Mouse (Mus musculus) stomach, postnatal 0 days (tissue): Measurements from ENCODE around the gene Cuedc1. TPM values are rescaled to one million over a fixed set of nuclear protein-coding genes. Genes with fewer than 3 reads are reported as not detected.

Experiments used
- ATAC-seq: fragments of 200-750 bp; cut with Nextera tagmentation; 2 replicates; pipeline ENCODE4 v1.8.0; 2017; ENCODE audit not compliant: low FRiP score, low TSS enrichment
- DNase-seq: peaks from one replicate; pipeline ENCODE4 v3.0.0-alpha.2; 2016; ENCODE audit warnings: low spot score
- H3K27ac ChIP-seq: fragments of 300-500 bp; sonication (generic); replicated peaks from 2 replicates; pipeline ENCODE4 v1.5.1; 2014; ENCODE audit warnings: mild to moderate bottlenecking, control low read depth
- H3K27me3 ChIP-seq: fragments of 300-500 bp; sonication (generic); 2 replicates; pipeline ENCODE4 v1.6.1; 2014; ENCODE audit warnings: low read length; ENCODE audit not compliant: control insufficient read depth, insufficient read depth
- H3K36me3 ChIP-seq: fragments of 300-500 bp; sonication (generic); 2 replicates; pipeline ENCODE4 v1.6.1; 2014; ENCODE audit warnings: low read length, mixed read lengths; ENCODE audit not compliant: control insufficient read depth, insufficient read depth
- H3K4me1 ChIP-seq: fragments of 300-500 bp; sonication (generic); replicated peaks from 2 replicates; pipeline ENCODE4 v1.6.1; 2014; ENCODE audit warnings: antibody characterized with exemption; ENCODE audit not compliant: control insufficient read depth, insufficient read depth
- H3K4me2 ChIP-seq: fragments of 300-500 bp; sonication (generic); replicated peaks from 2 replicates; pipeline ENCODE4 v1.6.1; 2014; ENCODE audit warnings: low read depth, mild to moderate bottlenecking, control low read depth, moderate library complexity
- H3K4me3 ChIP-seq: fragments of 300-500 bp; sonication (generic); 2 replicates; pipeline ENCODE4 v1.5.1; 2014; ENCODE audit warnings: low read depth, low read length, control low read depth
- H3K9ac ChIP-seq: fragments of 300-500 bp; sonication (generic); 2 replicates; pipeline ENCODE4 v1.6.1; 2014; ENCODE audit warnings: mild to moderate bottlenecking, low read length, control low read depth, mixed read lengths
- H3K9me3 ChIP-seq: fragments of 300-500 bp; sonication (generic); 2 replicates; pipeline ENCODE4 v1.6.1; 2016; ENCODE audit warnings: low read length; ENCODE audit not compliant: control insufficient read depth
- CTCF ChIP-seq: IDR thresholded peaks from 2 replicates; pipeline ENCODE4 v1.5.1; 2016; ENCODE audit warnings: antibody characterized with exemption, low read depth, mild to moderate bottlenecking, moderate library complexity
- EP300 ChIP-seq: optimal IDR thresholded peaks from 2 replicates; pipeline ENCODE3; 2016; ENCODE audit warnings: antibody characterized with exemption
- WGBS: fragments of 180-500 bp; shearing (Covaris S2); extraction: QIAGEN DNeasy Blood & Tissue Kit; methylation state at CpG from one replicate; pipeline ENCODE4 v1.1.7; 2014; 5-methylcytosine and 5-hydroxymethylcytosine counted together
- polyA plus RNA-seq: library from polyadenylated mRNA; unstranded; fragments of >200 nt; fragmentation: Nextera tagmentation; extraction: Ambion mirVana; gene quantifications from 2 replicates; pipeline ENCODE4 v1.2.1, GENCODE M21; 2015

Gene Cuedc1
- polyA plus RNA-seq, 1 experiment from 2014 or later = 13.7 TPM

DNA sequence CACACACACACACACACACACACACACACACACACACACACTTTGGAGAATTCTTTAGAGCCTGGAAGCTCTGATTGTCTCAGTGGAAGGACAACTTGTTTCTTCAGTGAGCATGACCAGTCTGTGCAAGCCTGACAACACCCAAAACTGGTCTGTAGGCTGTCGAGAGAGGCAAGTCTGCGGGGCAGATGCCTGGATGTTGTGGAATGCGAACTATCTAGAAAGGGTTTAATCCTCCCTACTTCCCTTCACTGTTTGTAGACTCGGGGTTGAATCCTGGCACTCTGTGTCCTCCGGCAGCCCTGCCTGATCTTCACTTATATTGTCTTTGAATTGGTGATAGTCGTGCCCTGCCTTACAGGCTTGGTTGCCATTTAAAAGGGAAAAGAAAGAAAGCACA is 25.9 kb downstream of the Cuedc1 start:
- 25% methylated on average over 6 of the region's 6 CpGs for WGBS
- DNase-seq (no peak), ATAC-seq (no peak)
- no peaks in the 10 kb centered on the region for H3K9me3 ChIP-seq
- peaks cover 4% of the 10 kb centered on the region for H3K4me1 ChIP-seq
- no peak overlapping the region for H3K9ac ChIP-seq
- H3K27me3 ChIP-seq = no peaks in the 10 kb centered on the region
- H3K4me3 ChIP-seq = no peak overlapping the region
- H3K27ac ChIP-seq = peak overlapping the region; percentile 77
- no peaks in the 10 kb centered on the region for H3K36me3 ChIP-seq
- no peak for TF ChIP-seq EP300
- TF ChIP-seq CTCF = no peak
- no peak overlapping the region for H3K4me2 ChIP-seq

DNA sequence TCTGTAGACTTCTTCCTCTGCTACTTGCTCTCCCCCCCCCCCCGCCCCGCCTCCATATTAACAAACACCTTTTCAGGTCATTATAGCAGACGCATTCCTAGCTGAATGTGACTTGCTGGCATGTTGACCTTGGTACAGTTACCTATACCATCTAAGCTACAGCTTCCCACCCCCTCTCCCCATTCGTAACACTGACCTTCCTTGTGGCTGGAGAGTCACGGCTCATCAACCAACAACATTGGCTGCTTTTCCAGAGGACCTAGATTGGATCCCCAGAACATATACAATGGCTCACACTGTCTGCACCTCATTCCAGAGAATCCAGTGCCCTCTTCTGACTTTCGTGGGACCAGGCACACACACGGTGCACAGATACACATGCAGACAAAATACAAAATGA is 27.6 kb downstream of the Cuedc1 start:
- Histone ChIP-seq H3K4me3 (no peak overlapping the region), H3K27ac (no peak overlapping the region), H3K36me3 (no peaks in the 10 kb centered on the region), H3K4me2 (no peak overlapping the region), H3K9ac (no peak overlapping the region), H3K9me3 (no peaks in the 10 kb centered on the region), H3K27me3 (no peaks in the 10 kb centered on the region), H3K4me1 (no peaks in the 10 kb centered on the region)
- TF ChIP-seq CTCF (no peak), EP300 (no peak)
- DNase-seq (no peak), ATAC-seq (no peak)
- 73% methylated on average over 7 of the region's 7 CpGs for WGBS

DNA sequence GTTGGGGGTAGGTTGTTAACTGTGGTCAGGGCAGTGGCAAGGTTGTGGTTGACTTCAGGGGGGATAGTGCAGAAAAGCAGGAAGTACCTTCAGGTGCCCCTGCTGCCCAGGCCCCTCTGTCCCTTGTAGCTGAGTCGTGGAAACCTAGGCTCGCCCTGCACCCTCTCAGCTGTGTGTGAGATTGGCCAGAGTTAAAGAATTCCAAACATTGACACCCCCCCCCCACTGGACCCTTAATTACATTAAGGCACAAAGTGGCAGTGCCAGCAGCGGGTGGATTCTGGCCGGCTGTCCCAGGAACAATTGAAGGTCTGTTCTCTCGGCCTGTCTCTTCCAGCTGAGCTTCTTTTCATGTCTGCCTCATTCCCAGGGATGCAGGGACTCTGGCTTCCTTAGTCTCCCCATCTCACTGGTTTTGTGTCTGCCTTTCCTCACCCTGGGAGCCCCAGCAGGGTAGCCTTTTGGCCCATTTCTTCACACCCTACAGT is 28.5 kb downstream of the Cuedc1 start:
- Histone ChIP-seq H3K4me1 (no peaks in the 10 kb centered on the region), H3K9me3 (no peaks in the 10 kb centered on the region), H3K9ac (no peak overlapping the region), H3K4me2 (no peak overlapping the region), H3K27me3 (no peaks in the 10 kb centered on the region), H3K4me3 (no peak overlapping the region), H3K36me3 (no peaks in the 10 kb centered on the region), H3K27ac (no peak overlapping the region)
- TF ChIP-seq EP300 (no peak), CTCF (no peak)
- WGBS = 50% methylated on average over 5 of the region's 5 CpGs
- ATAC-seq = no peak
- DNase-seq = no peak

DNA sequence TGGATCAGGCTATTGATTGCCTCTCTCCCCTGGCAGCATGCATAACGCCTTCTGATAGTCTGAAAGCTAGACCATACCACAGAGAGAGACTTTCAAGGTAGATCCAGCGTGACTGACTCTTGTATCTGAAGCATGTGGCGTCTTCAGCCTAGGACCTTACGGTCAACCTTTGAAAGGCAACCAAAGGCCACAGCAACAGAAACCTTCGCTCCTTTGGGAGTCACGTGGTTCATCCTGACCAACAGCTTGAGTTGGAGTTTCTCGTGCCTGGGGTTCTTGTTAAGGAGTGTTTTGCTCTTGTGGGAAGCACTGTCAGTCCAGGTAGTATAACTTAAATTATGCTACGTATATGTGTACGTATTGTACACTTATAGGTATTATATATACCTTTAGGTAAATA is 30.6 kb downstream of the Cuedc1 start:
- Histone ChIP-seq H3K27ac (no peak overlapping the region), H3K9ac (no peak overlapping the region), H3K9me3 (no peaks in the 10 kb centered on the region), H3K27me3 (no peaks in the 10 kb centered on the region), H3K4me2 (no peak overlapping the region), H3K36me3 (no peaks in the 10 kb centered on the region), H3K4me1 (no peaks in the 10 kb centered on the region), H3K4me3 (no peak overlapping the region)
- TF ChIP-seq CTCF (no peak), EP300 (no peak)
- 90% methylated on average over 9 of the region's 9 CpGs for WGBS
- ATAC-seq (no peak), DNase-seq (no peak)

DNA sequence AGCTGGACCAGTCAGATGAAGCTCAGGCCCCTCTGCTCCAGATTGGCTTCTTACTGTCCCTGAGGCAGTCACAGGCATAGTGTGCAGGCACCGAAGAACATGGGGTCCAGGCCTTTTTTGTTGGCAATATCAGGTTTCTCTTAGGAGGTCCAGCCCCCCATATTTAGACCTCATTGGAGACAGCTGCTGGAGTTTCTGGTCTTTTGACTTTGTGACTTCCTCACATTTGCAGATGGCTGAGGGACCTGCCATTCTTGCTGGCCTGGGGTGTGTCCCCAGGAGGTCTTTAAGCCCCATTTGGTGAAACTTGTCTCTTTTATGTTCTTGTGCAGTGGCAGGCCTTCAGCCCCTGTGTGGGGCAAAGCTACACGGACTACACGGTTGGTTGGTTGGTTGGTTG is 31.4 kb downstream of the Cuedc1 start:
- H3K4me3 ChIP-seq = no peak overlapping the region
- DNase-seq = no peak
- no peak overlapping the region for H3K4me2 ChIP-seq
- H3K27me3 ChIP-seq = no peaks in the 10 kb centered on the region
- H3K4me1 ChIP-seq = no peaks in the 10 kb centered on the region
- no peak overlapping the region for H3K9ac ChIP-seq
- 82% methylated on average over 3 of the region's 3 CpGs for WGBS
- no peaks in the 10 kb centered on the region for H3K36me3 ChIP-seq
- TF ChIP-seq CTCF (no peak), EP300 (no peak)
- no peak for ATAC-seq
- H3K9me3 ChIP-seq = no peaks in the 10 kb centered on the region
- no peak overlapping the region for H3K27ac ChIP-seq

DNA sequence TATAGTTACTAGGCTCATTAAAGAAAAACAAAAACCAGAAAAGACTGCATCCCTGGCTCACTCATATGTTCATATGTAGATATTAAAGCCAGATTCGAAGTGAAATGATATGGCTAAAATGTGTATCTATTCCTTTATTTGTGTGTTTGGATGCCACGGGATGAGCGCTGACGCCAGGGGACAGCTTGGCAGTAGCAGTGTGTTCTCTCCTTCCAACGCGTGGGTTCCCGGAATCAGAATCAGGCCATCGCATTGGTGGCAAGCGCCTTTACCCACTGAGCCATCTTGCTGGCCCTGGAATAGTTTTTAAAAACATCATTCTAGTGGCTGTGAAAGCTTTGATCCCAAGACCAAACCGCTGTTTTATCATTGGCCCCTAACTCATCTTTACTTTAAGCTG is 32.1 kb downstream of the Cuedc1 start:
- ATAC-seq (no peak), DNase-seq (no peak)
- H3K4me2 ChIP-seq = no peak overlapping the region
- no peaks in the 10 kb centered on the region for H3K36me3 ChIP-seq
- H3K27ac ChIP-seq = no peak overlapping the region
- whole genome bisulfite sequencing = 97% methylated on average over 10 of the region's 10 CpGs
- H3K4me3 ChIP-seq = no peak overlapping the region
- TF ChIP-seq EP300 (no peak), CTCF (no peak)
- H3K4me1 ChIP-seq = no peaks in the 10 kb centered on the region
- no peaks in the 10 kb centered on the region for H3K9me3 ChIP-seq
- H3K27me3 ChIP-seq = no peaks in the 10 kb centered on the region
- no peak overlapping the region for H3K9ac ChIP-seq
